Mouse (Mus musculus): ENCODE results near the gene Plbd1.
A peak's percentile ranks its signal among the peaks of the same experiment; 100 is the strongest.

Plbd1 gene

DNA sequence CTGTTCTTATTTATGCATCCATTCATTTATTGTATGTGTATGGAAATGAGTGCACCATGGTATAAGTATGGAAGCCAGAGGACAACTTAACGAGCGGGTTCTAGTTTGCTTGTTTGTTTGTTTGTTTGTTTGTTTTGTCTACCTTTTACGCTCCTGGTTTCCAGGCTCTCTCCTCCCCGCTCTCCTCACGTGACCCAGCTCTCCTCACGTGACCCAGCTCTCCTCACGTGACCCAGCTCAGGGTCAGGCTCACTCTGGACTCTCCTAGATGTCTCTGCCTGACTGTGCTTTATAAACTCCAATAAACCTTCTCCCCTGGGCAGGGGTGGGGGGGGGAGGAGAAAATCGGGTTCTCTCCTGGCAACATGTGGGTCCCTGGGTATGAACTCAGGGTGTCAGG is 11.1 kb downstream of the Plbd1 start:
- DNase-seq (ENCODE audit: low spot score), result no peak

DNA sequence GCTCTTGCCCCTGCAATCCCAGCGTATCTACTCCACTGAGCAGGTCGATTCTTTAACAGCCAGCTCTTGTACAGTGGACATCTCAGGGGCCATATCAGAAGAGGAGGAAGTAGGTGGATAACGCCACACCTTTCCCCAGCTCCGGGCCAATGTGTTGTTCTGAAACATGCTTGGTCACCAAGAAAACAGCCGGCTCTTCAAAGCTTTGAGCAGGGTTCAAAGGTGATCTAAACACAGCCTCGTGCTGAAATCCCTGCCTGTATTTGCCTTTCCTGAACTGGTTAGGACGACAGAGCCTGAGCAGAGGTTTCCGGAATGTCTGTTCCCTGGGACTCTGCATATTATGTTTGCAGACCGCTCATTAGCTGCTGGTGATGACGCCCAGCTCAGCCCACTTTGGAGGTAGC is 14.3 kb downstream of the Plbd1 start:
- no peak for DNase-seq (ENCODE audit: low spot score)

DNA sequence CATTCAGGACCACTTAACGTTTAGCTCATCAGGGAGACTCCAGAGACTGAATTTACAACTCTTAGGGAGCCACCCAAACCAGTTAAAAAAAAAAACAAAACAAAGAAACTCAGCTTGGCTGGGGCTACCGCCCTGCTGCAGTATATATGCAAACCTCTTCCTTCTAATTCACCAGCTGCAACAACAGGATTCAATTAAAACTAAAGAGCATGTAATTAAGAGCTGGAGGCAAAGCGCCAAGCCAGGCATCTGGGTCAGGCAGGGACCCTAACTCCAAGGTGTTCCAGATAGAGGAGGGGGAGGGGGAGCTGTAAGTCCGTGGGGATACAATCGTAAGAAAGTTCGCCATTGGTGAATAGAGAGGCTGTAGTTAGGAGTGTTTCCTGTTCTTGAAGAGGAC is 15.5 kb downstream of the Plbd1 start:
- no peak for DNase-seq (ENCODE audit: low spot score)

DNA sequence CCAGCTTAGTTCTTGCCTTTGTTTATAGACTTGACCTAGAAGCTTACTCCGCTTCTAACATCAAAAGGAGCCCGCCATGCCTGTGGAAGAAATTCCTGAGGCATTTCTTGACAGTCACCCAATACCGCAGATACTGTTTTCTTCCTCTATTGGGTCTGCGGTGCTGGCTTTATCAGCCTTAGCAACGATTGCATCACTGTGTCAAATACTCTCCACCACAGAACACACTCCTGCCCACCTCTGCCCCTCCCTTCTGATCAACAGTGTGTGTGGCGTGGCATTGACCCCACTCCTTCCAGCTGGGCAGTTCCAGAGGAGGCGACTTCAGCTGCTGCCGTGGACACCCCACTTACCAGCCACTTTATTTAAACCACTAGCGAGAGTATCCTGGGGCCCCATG is 16.0 kb downstream of the Plbd1 start:
- peak; percentile 22 for DNase-seq (ENCODE audit: low spot score)

DNA sequence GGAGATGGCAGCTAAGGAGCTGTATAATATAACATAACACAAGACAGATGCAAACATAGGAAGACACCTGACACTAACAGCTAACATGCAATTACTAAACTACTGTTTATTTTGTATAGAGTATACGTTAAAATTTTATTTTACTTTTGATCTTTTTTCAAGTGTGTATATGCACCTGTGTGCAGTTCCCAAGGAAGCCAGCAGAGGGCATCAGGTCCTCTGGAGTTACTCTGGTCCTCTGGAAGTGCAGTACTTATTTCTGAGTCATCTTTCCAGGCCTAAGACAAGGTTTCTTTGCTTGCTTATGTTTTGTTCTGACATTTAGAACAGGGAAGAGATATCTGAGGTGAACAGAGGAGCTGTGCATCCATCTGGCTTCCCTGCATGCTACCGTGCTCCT is 17.6 kb downstream of the Plbd1 start:
- no peak for DNase-seq (ENCODE audit: low spot score)

DNA sequence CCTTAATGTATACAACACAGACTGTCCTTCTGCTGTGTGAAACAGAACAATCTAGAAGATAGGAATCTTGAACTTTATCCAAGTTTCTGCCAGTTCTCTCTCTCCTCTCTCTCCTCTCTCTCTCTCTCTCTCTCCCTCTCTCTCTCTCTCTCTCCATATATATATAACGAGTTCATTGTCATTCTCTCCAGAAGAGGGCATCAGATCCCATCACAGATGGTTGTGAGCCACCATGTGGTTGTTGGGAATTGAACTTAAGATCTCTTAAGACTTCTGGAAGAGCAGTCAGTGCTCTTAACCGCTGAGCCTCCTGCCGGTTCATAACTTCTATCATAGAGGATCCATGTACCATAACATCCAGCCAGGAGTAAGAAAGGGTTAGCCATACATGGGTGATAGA is 26.7 kb downstream of the Plbd1 start:
- DNase-seq (ENCODE audit: low spot score), result no peak

DNA sequence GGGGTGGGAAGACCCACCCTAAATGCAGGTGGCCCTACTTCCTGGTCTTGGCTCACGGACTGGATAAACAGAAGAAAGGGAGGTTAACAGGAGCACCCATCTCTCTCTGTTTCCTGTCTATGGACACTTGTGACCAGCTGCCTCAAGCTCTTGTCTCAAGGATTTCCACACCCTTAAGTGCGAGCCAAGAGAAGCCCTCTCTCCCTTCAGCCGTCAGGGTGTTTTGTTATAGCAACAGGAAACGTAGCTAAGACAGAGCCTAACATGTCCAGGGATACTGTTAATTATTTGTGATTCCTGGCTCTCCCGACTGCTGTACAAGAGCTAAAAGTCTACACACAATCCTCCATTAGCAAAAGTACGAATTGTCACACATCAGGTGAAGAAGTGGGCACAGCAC is 28.0 kb downstream of the Plbd1 start:
- DNase-seq (ENCODE audit: low spot score), result no peak

DNA sequence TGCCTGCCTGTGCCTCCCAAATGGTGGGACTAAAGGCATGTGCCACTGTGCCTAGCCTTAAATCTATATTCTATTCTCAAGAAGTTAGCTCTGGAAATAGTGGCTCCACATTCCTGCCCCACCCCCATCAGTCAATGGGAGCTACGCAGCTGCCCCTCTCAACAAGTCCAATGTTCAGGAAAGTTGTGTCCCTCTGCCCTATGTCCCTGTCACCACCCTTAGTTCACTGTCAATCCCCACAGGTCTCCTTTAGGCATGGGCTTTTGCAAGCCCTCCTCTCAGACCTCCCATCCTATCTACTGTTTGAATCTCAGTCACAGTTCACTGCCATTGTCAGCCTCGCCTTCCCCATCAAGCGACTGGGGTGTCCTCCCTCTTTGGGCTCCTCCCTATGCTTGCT is 28.6 kb downstream of the Plbd1 start:
- DNase-seq (ENCODE audit: low spot score), result no peak

DNA sequence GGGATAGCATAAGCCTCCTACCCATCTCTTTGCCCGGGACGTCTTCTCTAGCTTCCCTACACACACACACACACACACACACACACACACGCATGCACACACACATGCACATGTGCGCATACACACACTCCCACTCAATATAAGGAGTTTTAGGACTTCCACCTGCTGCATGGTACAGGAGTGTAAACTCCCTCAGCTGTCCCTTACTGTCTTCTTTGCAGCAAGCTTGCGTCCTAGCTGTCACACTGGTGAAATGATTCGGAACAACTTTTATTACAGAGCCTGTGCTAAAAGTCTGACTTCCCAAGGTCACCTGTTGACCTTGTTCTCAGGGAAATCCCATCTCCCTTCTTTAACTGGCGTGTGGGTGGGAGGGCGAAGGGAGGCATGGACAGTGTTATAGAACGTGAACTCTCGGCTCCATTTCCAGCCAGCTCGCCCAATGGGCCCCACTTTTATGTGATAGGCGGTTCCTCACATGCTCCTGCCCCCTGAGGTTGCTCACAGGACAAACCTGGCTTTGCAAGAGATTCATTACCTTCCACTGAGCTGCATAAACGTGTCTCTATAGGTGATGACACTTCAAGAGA is 29.7 kb downstream of the Plbd1 start:
- DNase-seq (ENCODE audit: low spot score), result no peak

DNA sequence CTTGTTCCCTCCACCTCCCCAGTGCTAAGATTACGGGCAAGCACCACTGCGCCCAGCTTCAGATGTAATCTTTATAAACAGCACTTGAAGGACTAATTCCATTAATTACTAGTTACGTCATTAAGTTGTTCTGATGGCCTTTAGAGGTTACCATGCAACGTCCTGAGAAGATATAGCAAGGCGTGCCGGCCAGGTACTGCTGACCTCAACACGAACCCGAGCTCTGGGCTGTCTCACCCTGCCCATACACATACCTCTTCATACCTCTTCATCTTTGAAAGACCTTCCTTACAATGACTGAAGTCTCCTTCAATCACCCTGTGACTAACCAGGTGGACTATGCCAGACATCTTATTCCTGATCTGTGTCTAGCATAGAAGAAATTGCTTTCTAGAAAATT is 30.2 kb downstream of the Plbd1 start:
- DNase-seq (ENCODE audit: low spot score), result no peak

DNA sequence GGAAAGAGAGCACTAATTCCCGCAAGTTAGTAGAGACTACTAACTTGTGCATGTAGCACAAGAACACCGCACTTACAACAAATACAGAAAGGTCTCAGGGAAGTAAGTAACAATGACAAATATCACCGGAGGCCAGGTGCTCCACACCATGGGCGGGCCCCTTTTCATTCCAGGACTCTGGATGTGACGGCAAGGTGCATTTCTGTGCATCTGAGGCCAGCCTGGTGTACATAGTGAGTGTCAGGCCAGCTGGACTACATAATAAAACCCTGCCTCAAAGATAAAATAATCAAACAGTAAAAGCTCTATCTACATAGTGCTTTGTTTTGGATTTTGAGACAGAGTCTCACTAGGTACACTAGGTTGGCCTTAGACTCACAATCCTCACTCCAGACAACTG is 32.1 kb downstream of the Plbd1 start:
- DNase-seq (ENCODE audit: low spot score), result no peak

DNA sequence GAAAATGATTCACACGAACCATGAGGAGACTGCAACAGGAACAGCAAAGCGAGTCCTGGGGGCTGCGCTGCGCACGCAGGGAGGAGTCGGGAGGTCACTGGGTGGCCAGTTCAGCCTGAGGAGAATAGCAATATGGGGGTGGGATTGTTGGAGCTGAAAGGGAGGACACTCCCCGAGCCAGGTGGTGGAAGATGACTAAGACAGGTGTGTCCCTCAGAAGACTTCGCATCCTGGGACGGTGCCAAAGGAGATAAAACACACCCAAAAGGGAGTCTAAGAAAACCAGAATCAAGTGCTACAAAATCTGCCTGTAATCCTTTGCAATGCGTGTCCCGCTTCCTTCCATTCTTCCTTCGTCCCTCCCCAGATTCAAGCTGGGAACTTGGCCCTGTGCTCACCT is 36.3 kb downstream of the Plbd1 start:
- no peak for DNase-seq (ENCODE audit: low spot score)

DNA sequence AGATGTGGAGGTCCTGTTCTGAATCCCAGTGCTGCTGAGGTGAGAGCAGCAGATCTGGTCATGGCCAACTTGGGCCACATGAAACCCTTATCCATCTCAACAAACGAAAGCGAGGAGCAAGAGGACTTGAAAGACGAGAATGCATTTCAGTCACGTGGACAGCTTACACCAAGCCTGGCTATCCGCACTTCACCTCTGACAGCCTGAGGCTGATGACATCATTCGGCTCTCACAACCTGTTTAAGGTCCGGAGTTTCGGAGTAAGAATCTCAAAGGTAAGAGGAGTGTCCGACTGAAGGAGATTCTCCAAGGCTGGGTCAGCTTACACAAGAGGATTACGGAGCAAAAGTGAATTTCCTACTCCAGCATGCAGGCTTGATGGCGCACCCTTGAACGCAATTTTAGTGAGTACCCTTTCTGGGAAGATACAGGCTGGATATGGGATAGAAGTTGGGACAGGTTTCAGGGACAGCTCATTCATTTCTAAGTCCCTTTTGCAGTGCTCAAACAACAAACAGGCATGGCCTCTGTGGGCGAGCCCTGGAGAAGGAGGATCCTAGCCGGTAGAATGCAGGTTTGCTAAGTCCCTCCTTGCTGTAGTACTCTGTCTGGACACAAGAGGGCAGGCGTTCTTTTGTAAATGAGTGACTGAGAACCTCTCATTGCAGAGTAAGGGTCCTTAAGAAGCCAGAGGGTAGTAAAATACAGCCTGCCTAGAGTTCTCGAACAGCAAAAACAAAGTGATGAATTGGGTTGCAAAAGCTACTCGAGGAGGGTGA is 41.2 kb downstream of the Plbd1 start:
- peak; percentile 92 for DNase-seq (ENCODE audit: low spot score)

DNA sequence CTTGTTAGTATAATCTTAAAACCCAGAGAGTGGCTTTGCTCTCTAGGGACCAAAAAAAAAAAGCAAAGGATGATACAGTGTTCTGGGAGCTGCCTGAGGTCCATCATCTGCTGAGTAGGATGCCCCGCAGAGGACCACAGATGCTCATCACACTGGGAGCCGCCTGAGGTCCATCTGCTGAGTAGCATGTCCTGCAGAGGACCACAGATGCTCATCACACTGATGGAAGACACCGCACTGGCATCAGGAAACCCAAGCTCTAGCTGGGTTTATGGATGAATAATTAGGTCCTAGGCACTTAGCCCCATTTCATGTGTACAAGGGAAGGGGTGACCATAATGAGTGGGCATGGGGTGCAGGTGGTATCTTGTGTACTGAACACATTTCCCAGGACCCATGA is 47.6 kb downstream of the Plbd1 start:
- DNase-seq (ENCODE audit: low spot score), result peak; percentile 32

DNA sequence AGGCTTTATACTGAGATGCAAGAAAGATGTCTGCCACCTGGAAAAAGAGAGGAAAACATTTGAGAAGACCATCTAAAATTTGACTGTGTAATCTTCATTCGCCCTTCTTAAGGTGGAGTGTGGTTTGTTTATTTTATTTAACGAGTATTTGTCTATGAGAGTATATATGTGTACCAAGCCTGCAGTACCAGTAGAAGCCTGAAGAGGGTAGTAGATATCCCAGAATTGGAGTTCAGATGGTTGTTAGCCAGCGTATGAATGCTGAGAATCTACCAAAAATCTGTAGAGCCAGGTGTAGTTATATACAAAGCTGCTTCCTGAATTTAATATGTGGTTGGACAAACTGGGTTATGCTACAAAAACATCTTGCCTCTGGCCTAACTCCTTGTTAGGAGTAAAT is 49.4 kb downstream of the Plbd1 start:
- no peak for DNase-seq (ENCODE audit: low spot score)

DNA sequence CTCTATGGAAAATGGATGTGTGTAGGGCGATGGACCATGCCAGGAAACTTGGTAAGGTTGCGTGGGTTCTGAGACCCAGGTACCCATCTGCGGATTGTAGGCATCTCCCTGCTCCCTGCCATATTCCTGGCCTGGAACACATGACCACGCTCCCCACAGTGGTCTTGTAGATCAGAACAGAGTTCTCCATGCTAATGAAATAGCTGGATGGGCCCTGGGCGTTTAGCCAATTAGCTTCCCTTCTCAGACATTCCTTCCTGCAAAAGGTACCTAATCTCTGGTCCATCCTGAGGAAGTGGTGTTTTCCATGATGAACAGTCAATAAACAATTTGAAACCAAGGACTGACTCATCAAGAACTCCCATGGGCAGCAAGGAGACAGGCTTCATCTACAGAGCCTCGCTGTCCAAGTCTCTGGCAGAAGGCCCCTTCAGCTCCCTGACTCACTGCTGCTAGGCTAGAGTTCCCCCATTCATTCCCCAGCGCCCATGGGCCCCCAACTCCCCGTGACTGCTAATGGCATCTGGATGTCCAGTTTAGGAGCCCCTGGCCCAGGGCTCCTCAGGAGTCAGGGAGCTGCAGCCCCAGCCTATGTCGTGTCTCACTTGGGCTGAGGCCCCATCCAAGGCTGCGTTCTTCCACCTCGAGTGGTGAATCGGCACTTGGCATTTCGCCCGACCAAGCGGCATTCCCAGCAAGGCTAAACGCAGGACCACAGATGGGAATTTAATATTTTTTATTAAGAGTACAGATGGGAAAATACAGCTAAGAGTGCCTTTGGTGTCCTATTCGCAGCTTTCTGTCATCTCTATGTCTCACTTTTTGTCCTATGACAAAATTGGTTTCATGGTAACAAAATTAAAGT is 50.1 kb downstream of the Plbd1 start:
- no peak for DNase-seq (ENCODE audit: low spot score)

DNA sequence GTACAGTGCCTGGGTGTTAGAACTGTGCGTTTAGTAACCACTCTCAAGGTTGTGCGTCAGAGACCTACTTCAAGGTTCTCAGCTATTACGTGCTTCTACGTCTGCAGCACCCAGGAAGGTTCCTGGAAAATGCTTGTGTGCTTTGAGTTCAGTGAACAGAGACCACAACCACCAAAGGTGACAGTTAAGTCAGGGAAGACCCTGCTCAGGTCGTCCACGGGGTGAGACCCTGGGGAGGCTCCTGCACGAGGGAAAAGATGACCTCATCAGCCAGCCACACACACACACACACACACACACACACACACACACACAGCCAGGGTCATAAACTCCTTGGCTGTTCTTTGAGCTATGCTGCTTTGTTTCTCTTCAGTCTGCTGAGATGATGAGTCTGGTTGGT is 59.1 kb downstream of the Plbd1 start:
- DNase-seq (ENCODE audit: low spot score), result no peak

DNA sequence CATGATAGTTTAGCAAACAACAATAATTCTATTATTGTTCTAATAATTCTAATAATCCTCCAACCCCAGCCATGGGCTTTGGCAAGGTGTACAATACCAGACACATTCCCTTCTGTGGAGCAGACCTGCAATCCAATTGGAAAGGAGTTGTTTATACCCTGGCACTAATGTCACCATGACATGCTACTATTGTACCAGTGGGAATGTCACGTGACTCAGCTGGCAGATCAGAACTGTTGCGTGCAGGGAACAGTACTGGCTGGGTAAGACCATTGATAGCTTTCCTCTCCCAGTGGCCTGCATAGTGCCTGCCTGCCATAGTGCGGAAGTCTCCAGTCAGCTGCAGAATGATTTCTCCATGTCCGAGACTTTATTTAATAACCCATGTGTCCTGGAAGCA is 67.2 kb downstream of the Plbd1 start:
- DNase-seq (ENCODE audit: low spot score), result no peak

DNA sequence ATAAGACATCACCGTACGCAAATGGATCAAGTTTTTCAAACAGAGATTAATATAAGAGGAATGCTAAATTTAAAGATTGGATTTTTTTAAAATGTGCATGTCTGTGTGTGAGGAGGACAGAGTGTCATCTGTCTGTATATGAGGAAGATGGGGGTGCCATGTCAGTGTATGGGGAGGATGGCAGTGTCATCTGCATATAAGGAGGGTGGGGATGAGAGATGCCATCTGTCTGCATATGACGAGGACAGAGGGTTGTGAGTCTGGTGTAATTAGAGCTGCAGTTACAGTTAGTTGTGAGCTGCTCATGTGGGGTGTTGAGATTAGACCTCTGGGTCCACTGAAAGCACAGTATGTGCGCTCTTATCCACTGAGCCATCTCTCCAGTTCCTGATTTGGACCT is 71.0 kb downstream of the Plbd1 start:
- DNase-seq (ENCODE audit: low spot score), result no peak

DNA sequence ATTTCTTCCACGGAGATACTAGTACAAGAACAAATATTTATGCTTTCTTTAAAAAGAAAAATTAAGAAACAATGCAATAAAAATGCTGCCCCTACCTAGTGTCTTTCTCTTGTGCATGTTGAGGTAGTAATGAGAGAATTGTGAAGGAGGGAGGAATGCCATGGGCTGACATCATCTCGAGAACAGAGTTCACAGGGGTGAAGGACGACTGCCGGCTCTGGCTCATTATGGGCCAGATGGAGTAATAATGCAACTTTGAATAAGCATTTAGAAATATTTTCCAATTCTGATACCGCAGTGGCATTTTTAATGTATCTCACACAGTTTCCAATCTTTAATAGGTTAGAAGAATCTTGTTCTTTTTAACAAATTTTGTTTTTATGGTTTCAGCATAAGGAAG is 95.7 kb downstream of the Plbd1 start:
- no peak for DNase-seq (ENCODE audit: low spot score)
